ENCODE assay signal across 13 mouse cellular contexts in genomic region chr11:96831516-96831915, GRCm38 (mm10). TPM values are rescaled to one million over a fixed set of nuclear protein-coding genes. Genes with fewer than 3 reads are reported as not detected.
DNase-seq lines count a peak whose midpoint lies in the region; ATAC-seq and TF ChIP-seq lines count a peak whose summit lies in the region.
"Had no signal": no experiment of that assay in that cellular context is flagged by ENCODE, and none has a peak within 500 bp of the region (broad histone marks: within the 10 kb centered on the region; RNA-seq: fewer than 3 reads in every experiment).

No protein-coding gene starts in this region.

- H3K9ac ChIP-seq in stomach, embryonic 15.5 days, result no peak overlapping the region
- no peak overlapping the region for H3K9ac ChIP-seq in stomach, postnatal 0 days (ENCODE audit: low read length)
- H3K9ac ChIP-seq in neural tube, embryonic 15.5 days (replicated peaks), result no peak overlapping the region
- H3K9ac ChIP-seq: embryonic facial prominence, embryonic 15.5 days had no signal

- no peak overlapping the region for H3K4me2 ChIP-seq in stomach, embryonic 15.5 days
- H3K4me2 ChIP-seq in stomach, postnatal 0 days (replicated peaks; ENCODE audit: low read depth), result no peak overlapping the region
- H3K4me2 ChIP-seq in neural tube, embryonic 15.5 days, result no peak overlapping the region

- no peak for TF ChIP-seq EP300 in stomach, postnatal 0 days (optimal IDR thresholded peaks at IDR 0.05)

- H3K27me3 ChIP-seq in stomach, embryonic 15.5 days (replicated peaks), result no peaks in the 10 kb centered on the region
- no peaks in the 10 kb centered on the region for H3K27me3 ChIP-seq in stomach, postnatal 0 days (ENCODE audit: control insufficient read depth, insufficient read depth, low read length)
- H3K27me3 ChIP-seq in neural tube, embryonic 15.5 days (replicated peaks), result no peaks in the 10 kb centered on the region
- H3K27me3 ChIP-seq: embryonic facial prominence, embryonic 15.5 days had no signal

- H3K36me3 ChIP-seq in stomach, embryonic 15.5 days, result 0 out of 2 replicates have a peak, but pooled peaks cover 7% of the 10 kb centered on the region
- H3K36me3 ChIP-seq in stomach, postnatal 0 days (ENCODE audit: control insufficient read depth, insufficient read depth, low read length), result no peaks in the 10 kb centered on the region
- peaks cover 8% of the 10 kb centered on the region; the same call in 1 of the 2 replicates for H3K36me3 ChIP-seq in neural tube, embryonic 15.5 days

- H3K4me1 ChIP-seq in stomach, embryonic 15.5 days, result peaks cover 23% of the 10 kb centered on the region
- H3K4me1 ChIP-seq in stomach, postnatal 0 days (replicated peaks; ENCODE audit: control insufficient read depth, insufficient read depth), result peaks cover 10% of the 10 kb centered on the region
- peaks cover 30% of the 10 kb centered on the region for H3K4me1 ChIP-seq in neural tube, embryonic 15.5 days

- no peak for DNase-seq in stomach, postnatal 0 days (ENCODE audit: low spot score)
- DNase-seq in kidney, adult 18-20 months, result peak; percentile 59
- DNase-seq in kidney, postnatal 14 days, result peak; percentile 78
- no peak for DNase-seq in spleen, adult 18-20 months
- DNase-seq in frontal cortex, postnatal 36 days (ENCODE audit: low spot score in 2 of 2), result no peak
- DNase-seq: adrenal gland, postnatal 25 days; heart, adult 2 months; lung, adult 18-20 months had no signal

- no peak for TF ChIP-seq CTCF in stomach, postnatal 0 days (IDR thresholded peaks at IDR 0.05; ENCODE audit: low read depth)

- no peak for ATAC-seq in stomach, embryonic 15.5 days (ENCODE audit: insufficient read depth, low FRiP score, low read depth)
- no peak for ATAC-seq in stomach, postnatal 0 days (ENCODE audit: low FRiP score, low TSS enrichment)
- ATAC-seq in neural tube, embryonic 15.5 days (ENCODE audit: low FRiP score), result no peak
- ATAC-seq: forebrain, embryonic 13.5 days had no signal

- no peaks in the 10 kb centered on the region for H3K9me3 ChIP-seq in stomach, embryonic 15.5 days
- no peaks in the 10 kb centered on the region for H3K9me3 ChIP-seq in stomach, postnatal 0 days (ENCODE audit: control insufficient read depth, low read length)
- H3K9me3 ChIP-seq in neural tube, embryonic 15.5 days (replicated peaks), result no peaks in the 10 kb centered on the region
- H3K9me3 ChIP-seq: embryonic facial prominence, embryonic 15.5 days; forebrain, embryonic 13.5 days; neural tube, embryonic 12.5 days had no signal

- WGBS in stomach, embryonic 15.5 days, result 45% methylated on average over 4 of the region's 4 CpGs
- 54% methylated on average over 4 of the region's 4 CpGs for WGBS in stomach, postnatal 0 days
- WGBS in neural tube, embryonic 15.5 days, result 73% methylated on average over 4 of the region's 4 CpGs

- peak overlapping the region; percentile 35; the same call in 1 of the 2 replicates for H3K27ac ChIP-seq in stomach, embryonic 15.5 days
- no peak overlapping the region for H3K27ac ChIP-seq in stomach, postnatal 0 days (replicated peaks)
- H3K27ac ChIP-seq in neural tube, embryonic 15.5 days (replicated peaks), result no peak overlapping the region
- H3K27ac ChIP-seq: neural tube, embryonic 12.5 days had no signal

- H3K4me3 ChIP-seq in stomach, embryonic 15.5 days (replicated peaks), result no peak overlapping the region
- no peak overlapping the region for H3K4me3 ChIP-seq in stomach, postnatal 0 days (ENCODE audit: low read depth, low read length)
- no peak overlapping the region for H3K4me3 ChIP-seq in neural tube, embryonic 15.5 days (replicated peaks)

RNA-seq across cellular contexts. Expression of gene Nfe2l1, which starts 1.7 kb away (rescaled TPM):
- polyA plus RNA-seq in stomach, embryonic 15.5 days (2015; fragmentation: Nextera tagmentation; extraction: Ambion mirVana), result 52.6 and 54.1 TPM in 2 replicates
- polyA plus RNA-seq in stomach, postnatal 0 days (2015; fragmentation: Nextera tagmentation; extraction: Ambion mirVana), result 32.4 and 35.6 TPM in 2 replicates
- polyA plus RNA-seq in neural tube, embryonic 15.5 days (2015; fragmentation: Nextera tagmentation; extraction: Ambion mirVana), result 71.8 and 78.2 TPM in 2 replicates

RNA-seq across cellular contexts. Expression of gene Copz2, which starts 18.2 kb away (rescaled TPM):
- polyA plus RNA-seq in stomach, embryonic 15.5 days (2015; fragmentation: Nextera tagmentation; extraction: Ambion mirVana), result 124 and 125 TPM in 2 replicates
- 84.7 and 95.1 TPM in 2 replicates for polyA plus RNA-seq in stomach, postnatal 0 days (2015; fragmentation: Nextera tagmentation; extraction: Ambion mirVana)
- 29.2 and 42.0 TPM in 2 replicates for polyA plus RNA-seq in neural tube, embryonic 15.5 days (2015; fragmentation: Nextera tagmentation; extraction: Ambion mirVana)

RNA-seq across cellular contexts. Expression of gene Cbx1, which starts 42.6 kb away (rescaled TPM):
- 99.1 and 99.2 TPM in 2 replicates for polyA plus RNA-seq in stomach, embryonic 15.5 days (2015; fragmentation: Nextera tagmentation; extraction: Ambion mirVana)
- 30.5 and 38.7 TPM in 2 replicates for polyA plus RNA-seq in stomach, postnatal 0 days (2015; fragmentation: Nextera tagmentation; extraction: Ambion mirVana)
- polyA plus RNA-seq in neural tube, embryonic 15.5 days (2015; fragmentation: Nextera tagmentation; extraction: Ambion mirVana), result 60.9 and 69.5 TPM in 2 replicates

RNA-seq across cellular contexts. Expression of gene Snx11, which starts 54.2 kb away (rescaled TPM):
- 16.5 and 17.4 TPM in 2 replicates for polyA plus RNA-seq in stomach, embryonic 15.5 days (2015; fragmentation: Nextera tagmentation; extraction: Ambion mirVana)
- polyA plus RNA-seq in stomach, postnatal 0 days (2015; fragmentation: Nextera tagmentation; extraction: Ambion mirVana), result 17.6 and 17.8 TPM in 2 replicates
- polyA plus RNA-seq in neural tube, embryonic 15.5 days (2015; fragmentation: Nextera tagmentation; extraction: Ambion mirVana), result 70.4 and 81.7 TPM in 2 replicates

Comparison
In these comparisons a context has a peak if more than half of its experiments do, and no peak if none do; other contexts are left out.
1. DNase-seq: peak in kidney, adult 18-20 months (single experiment) and kidney, postnatal 14 days (single experiment); none in stomach, postnatal 0 days (single experiment), spleen, adult 18-20 months (0 of 2) and frontal cortex, postnatal 36 days (0 of 2).